Mouse (Mus musculus) lung, postnatal 10 days (tissue): ENCODE measurements around the gene Jarid2.
A peak's percentile ranks its signal among the peaks of the same experiment; 100 is the strongest.

ENCODE experiments used
- DNase-seq: peaks from one replicate; pipeline ENCODE4 v3.0.0; 2021

Jarid2 gene

DNA sequence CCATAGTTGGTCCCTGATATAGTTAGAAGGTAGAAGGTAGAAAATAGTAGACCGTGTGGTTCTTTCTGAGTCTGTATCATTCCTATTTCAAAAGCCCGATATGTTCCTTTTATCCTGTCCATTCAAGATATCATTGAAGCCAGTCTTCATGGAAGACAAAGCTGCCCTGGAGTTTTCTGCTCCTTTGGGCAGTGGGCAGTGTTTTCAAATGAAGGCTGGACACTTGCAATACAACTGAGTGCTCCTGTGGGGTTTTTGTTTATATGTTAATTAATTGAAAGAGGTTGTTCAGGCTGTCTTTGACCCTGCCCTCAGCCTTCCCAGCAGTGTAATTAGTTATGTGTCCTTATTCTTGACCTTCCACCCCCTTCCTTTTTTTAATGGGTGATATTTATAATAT, 122.2 kb downstream of the Jarid2 start:
- no peak for DNase-seq

DNA sequence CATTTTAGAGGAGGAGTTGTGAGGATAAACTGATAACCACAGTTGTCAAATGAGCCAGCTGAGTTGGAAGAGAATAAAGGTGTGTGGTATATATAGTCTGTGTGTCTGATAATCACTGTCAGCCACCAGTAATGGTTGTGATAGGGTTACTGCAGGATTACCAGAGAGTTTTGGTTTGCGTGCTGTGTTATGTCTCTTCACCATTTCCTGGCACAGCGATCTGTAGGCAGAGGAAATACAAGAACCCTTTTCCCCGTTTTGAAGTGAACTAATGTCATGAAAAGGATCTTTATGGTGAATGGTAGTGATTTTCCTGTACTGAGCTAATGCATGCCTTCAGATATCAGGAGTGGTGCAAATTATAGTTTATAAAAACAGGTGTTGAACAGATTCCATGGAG, 122.8 kb downstream of the Jarid2 start:
- no peak for DNase-seq

DNA sequence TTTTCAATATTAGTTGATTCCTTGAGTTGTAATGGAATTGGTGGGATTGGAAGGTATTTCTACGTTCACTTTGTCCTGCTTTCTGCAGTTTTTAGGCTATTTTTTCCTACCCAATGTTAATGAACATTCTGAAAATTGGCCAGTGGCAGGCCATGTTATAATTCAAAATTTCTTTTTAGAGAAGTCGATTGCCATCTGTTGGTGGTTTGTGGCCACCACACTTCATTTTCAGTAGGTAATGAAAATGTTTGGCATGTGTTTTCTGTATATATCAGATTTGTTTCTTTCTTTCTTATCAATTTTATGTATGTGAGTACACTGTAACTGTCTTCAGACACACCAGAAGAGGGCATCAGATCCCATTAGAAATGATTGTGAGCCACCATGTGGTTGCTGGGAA, 136.3 kb downstream of the Jarid2 start:
- no peak for DNase-seq

DNA sequence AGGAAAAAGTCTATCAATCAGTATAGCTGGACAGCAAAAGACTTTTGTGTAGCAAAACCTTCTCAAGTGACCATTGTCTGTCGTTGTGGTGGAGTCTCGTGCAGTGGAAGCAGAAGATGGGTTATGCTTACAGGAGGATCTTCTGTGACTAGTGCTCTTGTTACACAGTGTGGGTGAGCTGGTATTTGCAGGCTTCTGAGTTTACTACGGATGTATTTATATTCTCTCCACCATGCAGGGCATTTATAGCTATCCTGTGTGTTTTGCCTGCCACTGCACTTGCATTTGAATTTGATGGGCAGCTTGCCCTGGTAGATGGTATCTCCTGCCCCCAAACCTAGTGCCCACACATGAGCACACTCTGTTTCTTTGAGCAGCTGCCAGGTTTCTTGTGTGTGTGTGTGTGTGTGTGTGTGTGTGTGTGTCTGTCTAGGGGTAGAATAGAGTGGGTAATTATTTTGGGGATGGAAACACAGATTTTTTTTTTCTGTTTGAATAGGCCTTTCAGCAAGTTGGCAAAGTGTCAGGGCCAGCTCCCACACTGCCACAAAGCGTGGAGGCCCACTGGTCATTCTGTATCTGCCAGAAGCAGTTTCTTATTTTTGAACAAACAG, 138.9 kb downstream of the Jarid2 start:
- DNase-seq: no peak

DNA sequence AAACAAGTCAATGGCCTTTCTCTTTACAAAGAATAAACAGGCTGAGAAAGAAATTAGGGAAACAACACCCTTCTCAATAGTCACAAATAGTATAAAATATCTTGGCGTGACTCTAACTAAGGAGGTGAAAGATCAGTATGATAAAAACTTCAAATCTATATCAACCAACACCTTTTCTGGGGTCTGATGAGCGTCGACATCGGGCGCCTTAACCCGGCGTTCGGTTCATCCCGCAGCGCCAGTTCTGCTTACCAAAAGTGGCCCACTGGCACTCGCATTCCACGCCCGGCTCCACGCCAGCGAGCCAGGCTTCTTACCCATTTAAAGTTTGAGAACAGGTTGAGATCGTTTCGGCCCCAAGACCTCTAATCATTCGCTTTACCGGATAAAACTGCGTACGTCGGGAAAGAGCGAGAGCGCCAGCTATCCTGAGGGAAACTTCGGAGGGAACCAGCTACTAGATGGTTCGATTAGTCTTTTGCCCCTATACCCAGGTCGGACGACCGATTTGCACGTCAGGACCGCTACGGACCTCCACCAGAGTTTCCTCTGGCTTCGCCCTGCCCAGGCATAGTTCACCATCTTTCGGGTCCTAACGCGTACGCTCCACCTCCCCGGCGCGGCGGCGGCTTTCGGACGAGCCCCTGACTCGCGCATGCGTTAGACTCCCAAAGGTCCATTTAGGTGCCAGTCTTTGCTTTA, 140.3 kb downstream of the Jarid2 start:
- peak; percentile 96 for DNase-seq

DNA sequence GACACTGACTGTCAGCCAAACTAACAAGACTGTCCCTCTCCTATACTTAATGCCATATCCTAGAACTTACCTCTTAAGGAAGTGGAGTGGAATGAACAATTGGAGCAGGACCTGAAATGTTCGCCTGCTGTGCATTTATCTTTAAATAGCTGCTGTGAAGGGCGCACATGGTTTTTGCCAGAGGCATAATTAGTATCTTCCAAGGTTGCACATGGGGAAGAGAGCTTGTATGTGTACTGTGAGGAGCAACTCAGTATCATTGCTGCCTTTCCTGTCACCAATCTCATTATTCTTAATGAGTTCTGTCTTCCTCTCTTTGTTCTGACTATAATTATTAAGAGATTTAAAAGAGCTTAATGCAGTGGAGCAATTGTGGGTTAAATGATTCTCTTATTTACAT, 147.5 kb downstream of the Jarid2 start:
- DNase-seq: no peak

DNA sequence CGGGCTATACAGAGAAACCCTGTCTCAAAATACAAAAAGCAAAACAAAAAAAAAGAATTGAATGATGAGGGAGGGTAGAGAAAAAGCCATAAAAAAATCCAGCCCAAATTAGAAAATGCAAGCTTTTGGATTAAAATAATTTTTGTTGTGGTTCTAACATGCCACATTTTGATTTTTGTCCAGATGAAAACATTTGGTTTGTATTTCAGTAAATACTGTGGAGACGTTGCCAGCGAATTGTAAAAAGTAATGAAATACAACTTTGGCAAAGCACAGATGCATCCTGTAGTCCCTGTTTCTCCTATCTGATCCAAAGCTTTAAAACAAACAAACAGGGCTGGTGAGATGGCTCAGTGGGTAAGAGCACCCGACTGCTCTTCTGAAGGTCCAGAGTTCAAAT, 151.7 kb downstream of the Jarid2 start:
- no peak for DNase-seq

DNA sequence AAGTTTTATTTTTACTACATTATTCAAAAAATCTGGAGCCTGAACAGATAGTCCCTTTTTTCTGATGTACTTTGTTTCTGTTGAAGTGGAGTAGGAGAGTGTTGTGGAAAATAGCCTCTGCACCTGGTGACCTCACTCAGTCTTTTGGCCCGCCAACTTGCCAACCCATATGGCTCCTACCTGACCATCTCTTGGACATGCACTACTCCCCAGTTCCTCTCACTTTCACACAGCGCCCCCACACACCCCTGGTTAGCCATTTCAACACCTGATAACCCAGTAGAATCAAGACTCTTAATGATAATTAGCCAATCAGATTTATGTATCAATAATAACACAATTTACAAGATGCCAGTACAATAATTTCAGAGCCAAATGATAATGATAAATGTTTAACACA, 156.9 kb downstream of the Jarid2 start:
- no peak for DNase-seq

DNA sequence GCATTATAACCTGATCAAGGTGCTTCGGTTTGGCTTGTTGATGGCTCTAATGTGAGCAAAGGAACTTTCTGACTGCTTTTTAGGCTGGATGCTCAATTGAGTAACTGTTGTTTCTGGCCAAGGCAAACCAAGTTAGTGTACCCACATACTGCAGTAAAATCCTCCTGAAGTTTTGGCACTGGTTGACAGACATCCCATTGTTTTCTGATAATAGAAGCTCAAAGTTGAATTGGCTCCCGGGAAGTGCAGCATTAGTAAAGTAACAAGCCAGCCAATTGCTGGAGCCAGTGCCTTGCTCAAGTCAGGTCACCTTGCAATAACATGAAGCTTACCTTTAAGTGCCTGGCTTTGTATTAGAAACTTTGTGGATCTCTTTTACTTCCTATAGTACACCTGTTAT, 161.3 kb downstream of the Jarid2 start:
- no peak for DNase-seq

DNA sequence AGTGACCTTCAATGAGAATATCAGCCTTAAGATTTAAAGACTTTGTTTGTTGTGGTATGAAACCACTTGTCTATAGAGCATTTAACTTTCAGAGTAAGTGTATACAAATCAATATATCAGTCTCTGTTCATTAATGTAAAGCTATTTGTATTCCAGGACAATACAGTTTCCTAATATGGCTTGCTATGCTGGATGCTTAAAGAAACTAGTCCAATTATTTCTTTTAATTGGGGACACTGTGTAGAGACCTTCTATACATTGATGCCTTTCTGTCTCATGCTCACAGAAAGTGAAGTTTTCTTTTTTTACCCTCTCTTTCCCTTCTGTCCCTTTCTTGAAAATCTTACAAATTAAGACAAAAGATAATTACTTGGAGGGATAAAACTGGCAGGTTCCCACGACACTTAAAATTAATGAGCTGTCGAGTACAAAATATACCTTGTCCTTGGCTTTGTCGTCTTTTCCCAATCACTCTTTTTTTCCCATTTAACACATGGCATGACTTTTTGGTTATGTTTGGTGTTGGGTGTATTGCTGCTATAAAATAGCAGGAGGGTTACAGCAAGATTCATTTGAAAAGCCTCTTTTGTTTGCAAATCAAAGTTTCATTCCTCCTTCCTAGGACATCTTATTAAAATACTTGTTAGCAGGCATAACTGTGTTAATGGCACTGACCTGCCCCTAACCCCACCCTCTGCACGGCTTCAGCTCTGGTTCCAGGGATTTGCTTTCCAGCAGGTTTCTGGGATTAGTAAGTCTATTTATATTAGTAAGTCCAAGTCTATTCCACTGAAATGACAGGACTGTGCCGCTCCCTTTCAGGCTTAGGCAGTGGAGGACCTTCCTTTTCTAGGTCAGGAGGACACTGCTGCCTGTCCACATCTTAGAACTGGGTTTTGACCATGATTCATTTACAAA, 162.8 kb downstream of the Jarid2 start:
- no peak for DNase-seq

DNA sequence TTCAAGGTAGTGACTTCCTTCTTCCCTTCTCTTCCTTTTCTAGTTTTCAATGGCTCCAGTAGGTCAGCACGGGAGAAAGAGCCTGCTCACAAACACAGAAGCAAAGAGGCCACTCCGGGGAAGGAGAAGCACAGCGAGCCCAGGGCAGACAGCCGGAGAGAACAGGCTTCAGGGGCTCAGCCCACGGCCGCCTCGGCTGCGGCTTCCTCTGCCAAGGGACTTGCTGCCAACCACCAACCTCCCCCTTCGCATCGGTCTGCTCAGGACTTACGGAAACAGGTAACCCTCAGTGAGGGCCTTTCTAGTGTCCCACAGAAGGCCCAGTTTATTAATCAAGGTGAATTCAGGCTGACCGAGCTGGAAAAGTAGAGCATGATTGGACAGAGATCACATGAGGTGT, 166.9 kb downstream of the Jarid2 start:
- DNase-seq: no peak

DNA sequence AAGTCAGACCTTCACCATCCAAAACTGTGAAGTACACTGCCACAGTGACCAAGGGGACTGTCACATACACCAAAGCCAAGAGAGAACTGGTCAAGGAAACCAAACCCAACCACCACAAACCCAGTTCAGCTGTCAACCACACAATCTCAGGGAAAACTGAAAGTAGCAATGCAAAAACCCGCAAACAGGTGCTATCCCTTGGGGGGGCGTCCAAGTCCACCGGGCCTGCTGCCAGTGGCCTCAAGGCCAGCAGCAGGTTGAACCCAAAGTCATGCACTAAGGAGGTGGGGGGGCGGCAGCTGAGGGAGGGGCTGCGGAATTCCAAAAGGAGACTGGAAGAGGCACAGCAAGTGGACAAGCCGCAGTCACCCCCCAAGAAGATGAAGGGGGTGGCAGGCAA, 173.0 kb downstream of the Jarid2 start:
- DNase-seq: no peak

DNA sequence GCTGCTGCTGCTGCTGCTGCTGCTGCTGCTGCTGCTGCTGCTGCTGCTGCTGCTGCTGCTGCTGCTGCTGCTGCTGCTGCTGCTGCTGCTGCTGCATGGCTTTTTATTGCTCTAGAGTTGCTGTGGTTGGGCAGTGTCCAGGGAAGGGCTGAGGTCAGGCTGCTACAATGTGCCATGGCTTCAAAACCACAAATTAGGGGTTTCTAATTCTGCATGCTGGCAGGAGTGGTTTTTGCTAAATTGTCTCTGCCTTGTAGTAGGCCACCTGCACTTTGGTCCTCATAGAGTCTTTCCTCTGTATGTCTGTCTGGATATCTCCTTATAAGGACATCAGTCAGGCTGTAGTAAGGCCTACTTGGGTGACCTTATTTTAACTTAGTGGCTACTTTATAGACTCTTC, 174.1 kb downstream of the Jarid2 start:
- DNase-seq: no peak

DNA sequence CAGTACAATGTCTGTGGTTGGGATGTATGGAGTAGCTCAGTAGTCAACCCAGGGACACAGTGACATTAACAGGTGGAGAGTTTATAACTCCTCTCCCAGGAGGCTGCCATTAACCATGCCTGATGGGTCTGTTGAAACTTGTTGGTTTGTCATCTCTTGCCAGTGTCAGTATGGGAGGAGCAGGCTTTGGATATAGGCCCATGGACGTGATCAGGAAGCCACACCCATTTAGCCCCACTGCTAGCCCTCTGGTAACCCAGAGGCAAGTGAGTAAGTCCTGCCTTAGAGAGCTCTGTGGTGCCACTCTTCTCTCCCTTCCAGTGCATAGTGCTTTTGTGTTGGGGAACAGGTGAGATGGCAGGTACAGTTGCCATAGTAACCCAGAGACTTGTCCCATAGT, 175.0 kb downstream of the Jarid2 start:
- DNase-seq: no peak

DNA sequence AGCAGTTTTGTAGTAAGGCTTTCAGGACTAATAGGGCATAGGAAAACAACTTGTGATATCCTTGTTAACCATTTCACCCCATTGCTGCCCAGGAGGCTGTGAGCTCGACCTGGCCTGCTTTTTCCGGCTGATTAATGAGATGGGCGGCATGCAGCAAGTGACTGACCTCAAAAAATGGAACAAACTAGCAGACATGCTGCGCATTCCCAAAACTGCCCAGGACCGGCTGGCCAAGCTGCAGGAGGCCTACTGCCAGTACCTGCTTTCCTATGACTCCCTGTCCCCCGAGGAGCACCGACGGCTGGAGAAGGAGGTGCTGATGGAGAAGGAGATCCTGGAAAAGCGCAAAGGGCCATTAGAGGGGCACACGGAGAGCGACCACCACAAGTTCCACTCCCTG, 176.9 kb downstream of the Jarid2 start:
- DNase-seq: no peak

DNA sequence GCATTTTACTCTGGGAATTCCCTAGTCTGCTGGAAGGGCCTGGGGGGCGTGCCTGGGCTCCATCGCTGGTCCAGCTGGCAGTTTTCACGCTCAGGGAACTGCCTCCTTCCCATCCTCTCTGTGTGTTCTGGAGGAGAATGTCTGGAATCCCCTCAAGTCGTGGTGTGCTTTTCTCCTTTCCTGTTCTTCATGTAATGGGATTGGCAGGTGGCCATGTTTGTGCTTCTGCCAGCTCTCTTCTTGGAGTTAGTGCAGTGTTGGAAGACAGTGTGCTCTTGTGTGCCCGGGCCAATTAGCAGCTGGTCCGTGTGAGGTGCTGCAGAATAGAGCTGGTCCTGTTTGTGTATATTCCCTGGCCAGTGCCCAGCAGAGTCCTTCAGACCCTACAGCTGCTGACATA, 178.4 kb downstream of the Jarid2 start:
- DNase-seq: peak; percentile 96

DNA sequence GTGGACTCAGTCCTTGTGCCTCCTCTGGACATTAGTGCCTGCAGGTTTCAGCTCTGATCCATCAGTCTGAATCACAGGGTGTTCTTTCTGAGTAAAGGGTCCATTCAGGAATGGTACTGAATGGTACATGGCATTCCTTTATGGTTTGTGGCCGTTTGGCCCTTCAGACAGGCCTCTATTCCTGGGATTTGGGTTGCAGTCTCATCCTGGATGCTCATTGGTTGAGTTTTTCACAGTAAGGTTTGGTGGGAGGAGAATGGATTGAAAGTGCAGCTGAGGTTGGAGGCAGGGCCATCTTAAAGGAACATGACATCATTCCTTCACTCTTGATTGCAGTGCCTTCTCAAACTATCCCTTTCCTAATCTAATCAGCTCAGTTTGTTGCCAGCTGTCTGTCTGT, 179.5 kb downstream of the Jarid2 start:
- no peak for DNase-seq

DNA sequence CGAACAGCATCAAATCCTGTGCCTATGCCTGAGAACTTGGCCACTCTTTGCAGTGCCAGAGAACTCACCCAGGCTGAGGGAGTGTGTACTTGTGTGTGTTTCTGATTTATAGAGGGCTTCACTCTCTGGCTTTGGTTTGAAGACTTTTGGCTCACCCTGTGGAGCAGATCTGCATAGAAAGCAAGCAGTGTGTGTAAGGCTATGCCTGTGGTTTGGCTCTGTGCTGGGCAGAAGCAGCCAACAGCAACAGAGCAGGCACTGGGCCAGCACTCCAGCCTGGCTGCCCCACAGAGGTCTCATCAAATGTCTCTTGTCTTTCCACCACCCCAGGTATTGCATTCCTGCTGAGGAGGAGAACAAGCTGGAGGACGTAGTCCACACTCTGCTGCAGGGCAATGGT, 183.6 kb downstream of the Jarid2 start:
- peak; percentile 55 for DNase-seq

DNA sequence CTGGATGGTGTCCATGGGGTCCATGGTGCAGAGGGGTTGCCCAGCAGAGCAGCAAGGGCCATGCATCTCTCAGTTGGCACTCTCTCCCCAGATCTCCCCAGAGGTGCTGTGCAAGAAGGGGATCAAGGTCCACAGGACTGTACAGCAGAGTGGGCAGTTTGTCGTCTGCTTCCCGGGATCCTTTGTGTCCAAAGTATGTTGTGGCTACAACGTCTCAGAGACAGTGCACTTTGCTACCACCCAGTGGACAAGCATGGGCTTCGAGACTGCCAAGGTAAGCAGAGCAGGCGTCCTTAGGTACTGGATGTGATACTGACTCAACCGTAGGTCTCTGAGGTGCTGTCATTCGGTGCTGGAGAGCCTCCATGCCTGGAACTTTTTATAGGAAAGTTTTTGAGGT, 184.3 kb downstream of the Jarid2 start:
- no peak for DNase-seq

DNA sequence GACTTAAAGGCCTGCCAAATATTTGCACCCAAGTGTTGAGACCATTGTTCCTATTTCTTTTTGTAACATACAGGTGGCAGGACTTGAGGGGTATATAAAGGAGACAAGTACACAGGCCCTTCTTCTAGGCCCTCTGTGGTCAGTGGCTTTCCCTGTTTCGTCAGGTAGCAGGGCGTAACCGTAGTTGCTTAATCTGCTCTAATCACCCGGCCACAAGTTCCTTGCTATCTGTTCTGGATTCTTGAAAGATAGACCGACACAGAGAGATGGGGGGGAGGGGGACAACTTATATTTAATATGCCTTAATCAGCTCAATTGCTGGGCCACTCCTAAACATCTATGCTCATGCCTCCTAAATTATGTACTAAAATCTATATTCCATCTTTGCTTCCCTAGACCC, 186.1 kb downstream of the Jarid2 start:
- no peak for DNase-seq

DNA sequence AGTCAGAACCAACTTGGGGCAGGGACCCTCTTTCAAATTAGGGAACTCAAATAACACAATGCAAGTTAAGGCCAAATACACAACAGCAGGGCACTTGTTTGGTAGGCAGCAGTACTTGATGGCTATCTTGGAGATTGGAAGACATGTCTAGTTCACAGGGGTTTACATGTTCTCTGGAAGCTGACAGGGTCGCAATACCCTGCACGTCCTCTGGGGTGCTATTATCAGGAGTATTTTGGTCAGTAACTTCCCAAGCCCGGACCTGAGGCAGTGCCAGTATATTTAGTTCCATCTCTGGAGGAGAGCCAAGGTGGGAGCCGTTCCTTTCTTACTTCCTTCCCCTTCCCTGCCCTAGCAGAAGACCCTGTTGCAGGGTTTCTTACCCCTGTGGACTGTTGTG, 186.7 kb downstream of the Jarid2 start:
- peak; percentile 45 for DNase-seq

DNA sequence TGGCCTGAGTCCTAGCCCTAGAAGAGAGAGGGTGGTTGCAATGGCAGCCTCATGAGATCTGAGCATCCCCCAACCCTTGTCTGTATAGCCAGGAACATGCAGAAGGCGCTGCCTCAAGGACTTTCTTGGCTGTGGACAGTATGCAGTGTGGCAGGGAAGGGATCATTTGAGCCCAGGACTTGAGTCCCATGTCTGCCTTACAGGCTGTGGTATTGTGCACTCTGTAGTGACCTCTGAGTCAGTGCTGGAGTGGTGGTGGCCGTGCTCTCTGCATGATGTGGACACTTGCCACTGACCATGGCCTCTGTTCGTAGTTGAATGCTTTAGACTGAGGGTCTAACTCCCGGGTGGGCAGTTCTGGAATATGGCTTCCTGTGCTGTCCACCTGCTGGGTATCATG, 187.9 kb downstream of the Jarid2 start:
- no peak for DNase-seq

DNA sequence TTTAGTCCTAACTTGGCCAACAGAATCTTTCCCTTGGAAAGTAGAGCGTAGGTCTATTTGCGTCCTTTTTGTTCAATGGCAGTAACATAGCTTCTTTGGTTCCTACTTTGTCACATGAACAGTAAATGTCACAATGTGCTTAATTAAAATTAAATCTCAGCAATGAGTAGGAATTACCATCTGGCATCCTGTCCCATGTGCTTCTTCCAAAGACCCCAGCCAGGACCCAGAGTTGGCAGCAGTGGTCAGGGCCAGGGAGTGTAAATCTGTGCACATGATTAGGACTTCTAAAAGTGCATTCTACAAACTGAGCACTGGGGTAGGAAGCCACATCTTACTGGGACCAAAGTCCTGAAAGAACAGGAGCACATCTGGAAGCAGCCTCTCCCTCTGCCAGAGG, 189.0 kb downstream of the Jarid2 start:
- no peak for DNase-seq

DNA sequence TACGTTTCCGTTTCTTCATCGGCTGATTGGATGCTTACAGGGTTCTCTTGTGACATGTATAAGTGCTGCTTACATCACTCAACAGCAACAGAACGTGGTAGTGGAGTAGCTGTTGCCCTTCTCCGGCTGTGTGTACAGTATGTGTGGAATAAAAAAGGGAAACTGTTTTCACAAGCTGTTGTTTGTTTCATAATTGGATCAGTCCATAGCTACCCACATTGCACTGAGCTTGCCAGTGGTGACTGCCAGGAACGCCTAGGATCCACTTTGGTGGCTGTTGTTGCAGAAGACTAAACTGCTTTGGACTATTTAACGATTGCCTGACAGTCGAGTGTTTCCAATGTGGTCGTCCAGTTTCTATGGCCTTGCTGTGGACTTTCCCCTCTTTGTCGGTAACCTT, 191.8 kb downstream of the Jarid2 start:
- DNase-seq: no peak
